Mouse (Mus musculus) hindbrain, postnatal 0 days (tissue): ENCODE results near the gene Itga3. TPM values are rescaled to one million over a fixed set of nuclear protein-coding genes. Genes with fewer than 3 reads are reported as not detected.

Source experiments
- ATAC-seq: fragments of 200-750 bp; cut with Nextera tagmentation; 2 replicates; pipeline ENCODE4 v1.8.0; 2017; ENCODE audit warnings: mild to moderate bottlenecking, moderate TSS enrichment, moderate library complexity
- DNase-seq: peaks from one replicate; pipeline ENCODE4 v3.0.0-alpha.2; 2015; ENCODE audit warnings: low spot score
- H3K27ac ChIP-seq: fragments of 300-500 bp; sonication (generic); 2 replicates; pipeline ENCODE4 v1.5.1; 2014; ENCODE audit warnings: mild to moderate bottlenecking
- H3K27me3 ChIP-seq: fragments of 300-500 bp; sonication (generic); 2 replicates; pipeline ENCODE4 v1.6.1; 2014; ENCODE audit warnings: low read length, mixed read lengths; ENCODE audit not compliant: insufficient read depth
- H3K36me3 ChIP-seq: fragments of 300-500 bp; sonication (generic); 2 replicates; pipeline ENCODE4 v1.6.1; 2014; ENCODE audit warnings: low read length, mixed read lengths; ENCODE audit not compliant: insufficient read depth
- H3K4me1 ChIP-seq: fragments of 300-500 bp; sonication (generic); 2 replicates; pipeline ENCODE4 v1.6.1; 2014; ENCODE audit warnings: antibody characterized with exemption, low read length, mixed read lengths; ENCODE audit not compliant: insufficient read depth
- H3K4me2 ChIP-seq: fragments of 300-500 bp; sonication (generic); 2 replicates; pipeline ENCODE4 v1.6.1; 2014; ENCODE audit warnings: low read depth, mild to moderate bottlenecking, low read length, moderate library complexity, mixed read lengths
- H3K4me3 ChIP-seq: fragments of 300-500 bp; sonication (generic); 2 replicates; pipeline ENCODE4 v1.5.1; 2014; ENCODE audit warnings: low read length
- H3K9ac ChIP-seq: fragments of 300-500 bp; sonication (generic); replicated peaks from 2 replicates; pipeline ENCODE4 v1.6.1; 2014; ENCODE audit warnings: mild to moderate bottlenecking, low read length, moderate library complexity, mixed read lengths
- H3K9me3 ChIP-seq: fragments of 300-500 bp; sonication (generic); 2 replicates; pipeline ENCODE4 v1.6.1; 2016; ENCODE audit warnings: low read length, mixed read lengths
- CTCF ChIP-seq: IDR thresholded peaks from 2 replicates; pipeline ENCODE4 v1.5.1; 2016; ENCODE audit warnings: antibody characterized with exemption, control low read depth, low read depth
- WGBS: fragments of 180-500 bp; shearing (Covaris S2); extraction: QIAGEN DNeasy Blood & Tissue Kit; methylation state at CpG from one replicate; pipeline ENCODE4 v1.1.7; 2014; 5-methylcytosine and 5-hydroxymethylcytosine counted together
- polyA plus RNA-seq: library from polyadenylated mRNA; unstranded; fragments of >200 nt; fragmentation: Nextera tagmentation; extraction: Ambion mirVana; gene quantifications from 2 replicates; pipeline ENCODE4 v1.2.1, GENCODE M21; 2015
- total RNA-seq: library from RNA; depleted of rRNA; stranded (reverse); fragments of >200 nt; gene quantifications from 2 replicates; pipeline ENCODE4 v1.2.3, GENCODE M21; 2014

The Itga3 gene
- total and polyA plus RNA-seq, 2 experiments from 2014 or later, result 13.2 to 68.8 TPM

DNA sequence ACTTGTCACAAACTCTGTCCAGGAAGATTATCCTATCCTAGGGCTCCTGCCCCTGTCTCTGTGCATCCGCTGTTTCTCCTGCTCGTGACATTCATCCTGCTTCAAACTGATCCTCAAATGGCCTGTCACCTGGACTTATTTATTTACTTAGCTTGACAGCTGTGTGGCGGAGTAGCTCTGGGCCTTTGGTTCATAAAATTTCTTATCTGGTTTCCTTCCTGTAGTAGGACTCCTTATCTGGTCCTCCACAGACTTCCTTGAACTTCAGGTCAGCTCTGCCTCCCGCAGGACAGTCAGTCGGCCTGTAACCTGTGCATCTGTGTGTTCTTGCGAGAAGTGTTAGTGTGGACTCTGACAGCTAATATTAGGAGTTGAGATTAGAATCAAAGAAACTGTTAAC, 27.7 kb upstream of the Itga3 start:
- Histone ChIP-seq H3K36me3 (no peaks in the 10 kb centered on the region), H3K27ac (no peak overlapping the region), H3K4me1 (0 out of 2 replicates have a peak, but pooled peaks cover 4% of the 10 kb centered on the region), H3K9ac (no peak overlapping the region), H3K9me3 (no peaks in the 10 kb centered on the region), H3K4me3 (no peak overlapping the region), H3K27me3 (no peaks in the 10 kb centered on the region), H3K4me2 (no peak overlapping the region)
- WGBS, result 72% methylated on average over 6 of the region's 6 CpGs
- ATAC-seq (no peak), DNase-seq (no peak)
- TF ChIP-seq CTCF, result no peak

DNA sequence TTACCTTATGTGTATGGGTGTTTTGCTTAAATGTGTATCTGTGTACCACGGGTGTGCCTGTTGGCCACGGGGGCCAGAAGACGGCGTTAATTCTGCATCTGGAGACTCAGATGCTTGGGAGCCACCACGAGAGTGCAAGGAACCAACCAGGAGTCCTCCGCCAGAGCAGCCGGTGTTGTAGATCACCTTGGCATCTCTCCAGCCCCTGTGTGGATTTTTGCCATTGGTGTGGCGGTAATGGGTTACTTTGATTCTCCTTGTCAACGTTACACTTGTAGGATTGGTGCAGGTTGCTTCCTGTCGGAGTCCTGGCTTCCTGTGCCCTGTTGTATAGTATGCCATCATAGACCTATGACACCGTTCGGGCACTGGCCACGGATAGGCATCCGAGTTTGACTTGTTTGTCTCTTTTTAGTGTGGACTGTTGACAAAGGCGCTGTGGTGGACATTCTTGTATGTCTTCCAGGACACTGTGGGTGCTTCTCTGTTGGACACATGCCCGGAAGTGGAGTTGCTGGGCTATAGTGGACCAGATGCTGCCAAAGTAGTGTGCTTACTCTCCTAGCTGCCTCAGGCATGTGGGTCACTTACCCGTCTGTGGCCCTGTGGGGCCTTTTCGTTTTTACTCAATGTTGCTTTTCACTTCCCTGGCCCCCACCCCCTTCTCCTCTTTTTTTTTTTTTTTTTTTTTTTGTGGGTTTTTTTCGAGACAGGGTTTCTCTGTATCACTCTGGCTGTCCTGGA, 25.7 kb upstream of the Itga3 start:
- DNase-seq (peak; percentile 51), ATAC-seq (0 out of 2 replicates have a peak, but pooled peaks have one; percentile 54)
- no peak for TF ChIP-seq CTCF
- Histone ChIP-seq H3K4me1 (0 out of 2 replicates have a peak, but pooled peaks cover 4% of the 10 kb centered on the region), H3K9me3 (no peaks in the 10 kb centered on the region), H3K4me3 (no peak overlapping the region), H3K4me2 (no peak overlapping the region), H3K27ac (no peak overlapping the region), H3K9ac (no peak overlapping the region), H3K36me3 (no peaks in the 10 kb centered on the region), H3K27me3 (no peaks in the 10 kb centered on the region)
- 62% methylated on average over 19 of the region's 19 CpGs for WGBS

DNA sequence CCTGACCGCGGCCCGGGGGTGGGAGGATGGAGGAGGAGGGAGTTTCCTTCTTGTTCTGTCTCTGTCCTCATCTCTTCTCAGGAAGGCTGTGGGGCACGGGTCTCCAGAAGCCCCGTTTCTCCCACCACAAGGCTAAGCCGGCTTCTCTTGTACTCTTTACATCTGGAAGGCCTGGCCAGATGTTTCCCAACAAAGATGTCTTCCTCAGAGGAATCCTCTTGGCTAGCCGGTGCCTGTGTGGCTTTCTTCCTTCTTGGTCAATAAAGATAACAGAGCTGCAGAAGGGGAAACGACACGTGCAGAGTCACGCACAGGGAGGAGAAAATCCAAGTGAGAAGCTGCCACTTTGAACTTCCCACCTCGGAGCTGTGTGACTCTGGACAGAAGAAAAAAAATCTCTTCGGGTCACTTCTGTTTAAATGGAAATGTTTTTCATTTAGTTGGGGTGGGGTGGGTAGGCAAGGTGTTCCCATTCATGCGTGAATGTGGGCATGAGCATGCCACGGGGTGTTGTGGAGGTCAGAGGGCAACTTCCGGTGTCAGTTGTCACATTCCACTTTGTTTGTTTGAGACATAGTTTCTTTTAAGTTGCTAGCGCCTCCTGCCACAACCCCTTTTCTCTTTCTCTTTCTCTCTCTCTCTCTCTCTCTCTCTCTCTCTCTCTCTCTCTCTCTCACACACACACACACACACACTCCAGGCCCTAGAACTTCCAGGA, 24.6 kb upstream of the Itga3 start:
- DNase-seq (no peak), ATAC-seq (no peak)
- Histone ChIP-seq H3K36me3 (no peaks in the 10 kb centered on the region), H3K9ac (no peak overlapping the region), H3K9me3 (no peaks in the 10 kb centered on the region), H3K27ac (no peak overlapping the region), H3K4me3 (no peak overlapping the region), H3K4me2 (no peak overlapping the region), H3K4me1 (0 out of 2 replicates have a peak, but pooled peaks cover 4% of the 10 kb centered on the region), H3K27me3 (no peaks in the 10 kb centered on the region)
- TF ChIP-seq CTCF, result no peak
- WGBS, result 26% methylated on average over 16 of the region's 16 CpGs

DNA sequence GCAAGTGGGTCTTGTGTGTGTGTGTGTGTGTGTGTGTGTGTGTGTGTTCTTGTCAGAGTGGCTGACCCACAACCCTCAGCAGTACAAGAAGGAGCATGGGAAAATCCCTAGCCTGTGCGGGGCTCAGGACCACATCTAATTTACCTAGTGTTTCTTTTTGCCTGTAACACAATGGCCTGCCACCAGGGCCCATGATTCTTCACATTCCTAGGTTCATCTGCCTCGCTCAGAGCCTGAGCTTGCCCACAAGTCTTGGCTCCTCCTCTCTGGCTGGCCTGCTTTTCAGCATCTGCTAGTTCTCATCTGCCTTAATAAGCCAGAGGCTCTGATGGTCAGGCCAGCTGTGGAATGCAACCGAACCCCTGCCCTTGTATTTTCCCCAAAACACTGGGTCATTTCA, 23.8 kb upstream of the Itga3 start:
- 38% methylated on average over 3 of the region's 3 CpGs for WGBS
- Histone ChIP-seq H3K36me3 (no peaks in the 10 kb centered on the region), H3K4me3 (no peak overlapping the region), H3K9ac (no peak overlapping the region), H3K9me3 (no peaks in the 10 kb centered on the region), H3K4me1 (0 out of 2 replicates have a peak, but pooled peaks cover 4% of the 10 kb centered on the region), H3K27ac (no peak overlapping the region), H3K27me3 (no peaks in the 10 kb centered on the region), H3K4me2 (no peak overlapping the region)
- ATAC-seq (no peak), DNase-seq (no peak)
- TF ChIP-seq CTCF, result peak; percentile 14; the same call in 1 of the 2 replicates

DNA sequence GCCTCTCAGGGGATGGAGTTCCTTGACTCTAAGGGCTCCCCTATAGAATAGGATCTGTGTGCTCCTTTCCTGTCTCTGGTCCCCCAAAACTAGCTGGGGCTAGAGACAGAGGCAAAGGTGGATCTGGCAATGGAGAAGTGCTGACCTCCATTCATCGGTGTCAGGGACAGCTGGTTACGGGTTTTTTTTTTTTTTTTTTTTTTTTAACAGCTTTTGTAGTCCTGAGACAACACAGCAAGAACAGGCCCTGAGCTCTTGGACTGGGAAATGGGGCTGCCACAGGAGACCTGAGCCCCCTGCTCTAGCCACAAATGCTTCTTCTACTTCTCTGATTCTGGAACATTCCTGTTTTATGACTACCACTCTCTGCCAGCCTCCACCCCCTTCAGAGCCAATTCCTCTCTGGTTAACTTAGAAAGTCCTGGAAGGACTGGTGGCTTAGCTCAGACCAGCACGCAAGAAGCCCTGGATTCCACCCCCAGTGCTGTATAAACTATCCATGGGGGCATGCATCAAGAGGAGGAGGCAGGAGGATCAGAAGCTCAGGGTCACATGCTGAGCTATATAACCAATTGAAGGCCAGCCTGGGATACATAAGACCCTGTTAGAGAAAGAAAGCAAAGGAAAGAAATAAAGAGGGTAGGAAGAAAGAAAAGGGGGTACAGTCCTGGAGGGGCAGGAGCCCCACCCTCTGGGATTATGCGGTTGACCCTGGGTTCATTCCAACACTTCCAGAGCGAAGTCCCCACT, 21.9 kb upstream of the Itga3 start:
- Histone ChIP-seq H3K9me3 (no peaks in the 10 kb centered on the region), H3K4me3 (no peak overlapping the region), H3K27ac (no peak overlapping the region), H3K4me2 (no peak overlapping the region), H3K9ac (no peak overlapping the region), H3K27me3 (no peaks in the 10 kb centered on the region), H3K4me1 (no peaks in the 10 kb centered on the region), H3K36me3 (no peaks in the 10 kb centered on the region)
- DNase-seq, result no peak
- WGBS, result 75% methylated on average over 5 of the region's 5 CpGs
- no peak for TF ChIP-seq CTCF
- ATAC-seq, result no peak

DNA sequence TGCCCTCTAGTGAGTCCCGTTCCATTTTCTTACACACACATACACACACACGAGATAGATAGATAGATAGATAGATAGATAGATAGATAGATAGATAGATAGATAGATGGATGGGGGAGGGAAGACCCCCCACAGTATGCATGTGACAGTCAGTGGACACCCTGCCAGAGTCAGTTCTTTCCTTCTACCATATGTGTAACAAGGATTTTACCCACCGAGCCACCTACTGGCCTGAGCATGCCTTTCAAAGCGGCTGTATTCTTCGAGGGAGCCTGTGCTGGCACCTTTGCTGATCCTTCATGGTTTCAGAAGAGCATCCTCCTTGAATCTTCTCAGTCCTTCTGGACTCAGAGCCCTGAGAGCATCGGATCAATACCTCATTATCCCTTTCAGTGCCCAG, 21.3 kb upstream of the Itga3 start:
- Histone ChIP-seq H3K27ac (no peak overlapping the region), H3K9ac (no peak overlapping the region), H3K4me1 (no peaks in the 10 kb centered on the region), H3K27me3 (no peaks in the 10 kb centered on the region), H3K4me3 (no peak overlapping the region), H3K9me3 (no peaks in the 10 kb centered on the region), H3K36me3 (no peaks in the 10 kb centered on the region), H3K4me2 (no peak overlapping the region)
- peak; percentile 46 for TF ChIP-seq CTCF
- DNase-seq (no peak), ATAC-seq (no peak)
- 71% methylated on average over 6 of the region's 6 CpGs for WGBS
